18 mouse cellular contexts compared by ENCODE assay signal in the genomic region with DNA sequence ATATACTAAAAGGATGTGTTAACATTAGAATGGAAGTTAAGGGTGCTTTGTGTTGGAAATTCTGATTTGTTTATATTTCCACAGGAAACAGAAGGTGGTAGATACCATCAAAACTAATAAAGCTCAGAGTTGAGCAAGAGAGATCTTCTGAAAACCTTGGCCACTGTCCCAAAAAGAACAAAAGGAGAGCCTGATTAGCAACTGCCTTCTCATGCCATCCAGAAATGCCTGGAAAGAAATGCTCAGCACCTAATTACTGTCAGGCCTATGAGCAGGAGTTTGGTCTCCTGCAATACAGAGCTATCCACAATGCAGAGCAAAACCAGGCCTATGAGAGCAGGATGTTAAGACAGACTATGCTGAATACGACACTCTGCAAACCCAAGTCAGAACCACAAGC.
A peak's percentile ranks its signal among the peaks of the same experiment; 100 is the strongest.
DNase-seq lines count a peak whose midpoint lies in the region; ATAC-seq and TF ChIP-seq lines count a peak whose summit lies in the region.
"Had no signal": no experiment of that assay in that cellular context is flagged by ENCODE, and none has a peak within 500 bp of the region (broad histone marks: within the 10 kb centered on the region; RNA-seq: fewer than 3 reads in every experiment).

No protein-coding gene starts in this region.

- no peak overlapping the region for H3K9ac ChIP-seq in heart, embryonic 12.5 days
- no peak overlapping the region for H3K9ac ChIP-seq in midbrain, postnatal 0 days (replicated peaks; ENCODE audit: low read length, poor library complexity, severe bottlenecking)
- H3K9ac ChIP-seq in midbrain, embryonic 11.5 days (ENCODE audit: low read length), result no peak overlapping the region
- H3K9ac ChIP-seq in lung, embryonic 16.5 days (ENCODE audit: low read length), result no peak overlapping the region
- H3K9ac ChIP-seq: liver, embryonic 12.5 days; midbrain, embryonic 15.5 days had no signal

- no peaks in the 10 kb centered on the region for H3K36me3 ChIP-seq in heart, embryonic 12.5 days
- no peaks in the 10 kb centered on the region for H3K36me3 ChIP-seq in midbrain, postnatal 0 days (ENCODE audit: insufficient read depth, low read length)
- no peaks in the 10 kb centered on the region for H3K36me3 ChIP-seq in midbrain, embryonic 11.5 days (ENCODE audit: control insufficient read depth, insufficient read depth, low read length)
- no peaks in the 10 kb centered on the region for H3K36me3 ChIP-seq in lung, embryonic 16.5 days (ENCODE audit: control insufficient read depth, insufficient read depth, low read length)
- H3K36me3 ChIP-seq: liver, embryonic 12.5 days; midbrain, embryonic 15.5 days had no signal

- no peak overlapping the region for H3K27ac ChIP-seq in heart, embryonic 12.5 days (ENCODE audit: poor library complexity, severe bottlenecking)
- no peak overlapping the region for H3K27ac ChIP-seq in midbrain, postnatal 0 days (ENCODE audit: low read depth, low read length)
- no peak overlapping the region for H3K27ac ChIP-seq in midbrain, embryonic 11.5 days (ENCODE audit: low read depth, low read length)
- peak overlapping the region; percentile 17; the same call in 1 of the 2 replicates for H3K27ac ChIP-seq in lung, embryonic 16.5 days (ENCODE audit: low read length)
- H3K27ac ChIP-seq: left cerebral cortex, adult 2 months; liver, embryonic 12.5 days; macrophage; midbrain, embryonic 15.5 days had no signal

- H3K4me1 ChIP-seq in heart, embryonic 12.5 days (replicated peaks), result no peaks in the 10 kb centered on the region
- H3K4me1 ChIP-seq in midbrain, postnatal 0 days (ENCODE audit: insufficient read depth, low read length), result no peaks in the 10 kb centered on the region
- no peaks in the 10 kb centered on the region for H3K4me1 ChIP-seq in midbrain, embryonic 11.5 days (ENCODE audit: control insufficient read depth, insufficient read depth, low read length)
- H3K4me1 ChIP-seq in lung, embryonic 16.5 days (replicated peaks; ENCODE audit: control insufficient read depth, insufficient read depth, low read length), result no peaks in the 10 kb centered on the region
- H3K4me1 ChIP-seq: liver, embryonic 12.5 days; midbrain, embryonic 15.5 days had no signal

- no peak for DNase-seq in heart, postnatal 25 days (ENCODE audit: low spot score)
- peak; percentile 15 for DNase-seq in midbrain, postnatal 0 days (ENCODE audit: low spot score)
- no peak for DNase-seq in midbrain, embryonic 11.5 days (ENCODE audit: low spot score, missing footprints)
- no peak for DNase-seq in embryo, embryonic 11 days
- no peak for DNase-seq in gastrocnemius, postnatal 25 days
- DNase-seq: cerebellum, postnatal 14 days; gastrocnemius, postnatal 14 days; kidney, adult 2 months; kidney, postnatal 14 days; spleen, adult 18-20 months; thymus, adult 18-20 months had no signal

- H3K27me3 ChIP-seq in heart, embryonic 12.5 days (replicated peaks), result no peaks in the 10 kb centered on the region
- H3K27me3 ChIP-seq in midbrain, postnatal 0 days (ENCODE audit: insufficient read depth, low read length), result no peaks in the 10 kb centered on the region
- H3K27me3 ChIP-seq in midbrain, embryonic 11.5 days (ENCODE audit: control insufficient read depth, insufficient read depth, low read length), result no peaks in the 10 kb centered on the region
- no peaks in the 10 kb centered on the region for H3K27me3 ChIP-seq in lung, embryonic 16.5 days (ENCODE audit: control insufficient read depth, insufficient read depth, low read depth, low read length)
- H3K27me3 ChIP-seq: liver, embryonic 12.5 days; midbrain, embryonic 15.5 days had no signal

- H3K4me2 ChIP-seq in heart, embryonic 12.5 days, result no peak overlapping the region
- no peak overlapping the region for H3K4me2 ChIP-seq in midbrain, postnatal 0 days (ENCODE audit: low read depth, low read length, poor library complexity, severe bottlenecking)
- H3K4me2 ChIP-seq in midbrain, embryonic 11.5 days, result no peak overlapping the region
- H3K4me2 ChIP-seq in lung, embryonic 16.5 days (ENCODE audit: low read depth, low read length), result no peak overlapping the region
- H3K4me2 ChIP-seq: liver, embryonic 12.5 days; midbrain, embryonic 15.5 days had no signal

- peak; percentile 68 for ATAC-seq in heart, embryonic 12.5 days (ENCODE audit: insufficient number of reproducible peaks, low FRiP score)
- ATAC-seq in midbrain, postnatal 0 days (ENCODE audit: low FRiP score), result no peak
- no peak for ATAC-seq in midbrain, embryonic 11.5 days (ENCODE audit: low FRiP score)
- peak; percentile 92 for ATAC-seq in lung, embryonic 16.5 days (ENCODE audit: low read depth)
- ATAC-seq: liver, embryonic 12.5 days; midbrain, embryonic 15.5 days had no signal

- WGBS in heart, embryonic 12.5 days, result 57% methylated on average over 1 of the region's 1 CpGs
- 76% methylated on average over 1 of the region's 1 CpGs for WGBS in midbrain, postnatal 0 days
- 91% methylated on average over 1 of the region's 1 CpGs for WGBS in midbrain, embryonic 11.5 days
- 36% methylated on average over 1 of the region's 1 CpGs for WGBS in lung, embryonic 16.5 days

- intact Hi-C loops in heart, postnatal 25 days (cut with DNase I), result no loop called here

- no peak for TF ChIP-seq CTCF in midbrain, postnatal 0 days (IDR thresholded peaks at IDR 0.05)

- H3K9me3 ChIP-seq in heart, embryonic 12.5 days (replicated peaks), result no peaks in the 10 kb centered on the region
- H3K9me3 ChIP-seq in midbrain, postnatal 0 days (ENCODE audit: low read length), result no peaks in the 10 kb centered on the region
- no peaks in the 10 kb centered on the region for H3K9me3 ChIP-seq in midbrain, embryonic 11.5 days (ENCODE audit: control insufficient read depth, low read length)
- no peaks in the 10 kb centered on the region for H3K9me3 ChIP-seq in lung, embryonic 16.5 days (ENCODE audit: control insufficient read depth, low read length)
- H3K9me3 ChIP-seq: midbrain, embryonic 15.5 days had no signal

- H3K4me3 ChIP-seq in heart, embryonic 12.5 days, result no peak overlapping the region
- no peak overlapping the region for H3K4me3 ChIP-seq in midbrain, postnatal 0 days (ENCODE audit: low read depth, low read length)
- no peak overlapping the region for H3K4me3 ChIP-seq in midbrain, embryonic 11.5 days (ENCODE audit: low read depth, low read length)
- no peak overlapping the region for H3K4me3 ChIP-seq in lung, embryonic 16.5 days (ENCODE audit: low read length)
- H3K4me3 ChIP-seq: erythroblast, embryonic 14.5 days; left cerebral cortex, adult 2 months; liver, embryonic 12.5 days; midbrain, embryonic 15.5 days had no signal

Comparison
In these comparisons a context has a peak if more than half of its experiments do, and no peak if none do; other contexts are left out.
1. ATAC-seq: peak in heart, embryonic 12.5 days (single experiment) and lung, embryonic 16.5 days (single experiment); none in midbrain, postnatal 0 days (single experiment) and midbrain, embryonic 11.5 days (single experiment).